Mouse (Mus musculus): ENCODE measurements at regions not wholly inside any gene's neighbourhood (a gene's known extent, or its start where the extent isn't known, plus 50 kb on each side); places are given as distances from the start of the nearest gene placed in this dataset.

DNA sequence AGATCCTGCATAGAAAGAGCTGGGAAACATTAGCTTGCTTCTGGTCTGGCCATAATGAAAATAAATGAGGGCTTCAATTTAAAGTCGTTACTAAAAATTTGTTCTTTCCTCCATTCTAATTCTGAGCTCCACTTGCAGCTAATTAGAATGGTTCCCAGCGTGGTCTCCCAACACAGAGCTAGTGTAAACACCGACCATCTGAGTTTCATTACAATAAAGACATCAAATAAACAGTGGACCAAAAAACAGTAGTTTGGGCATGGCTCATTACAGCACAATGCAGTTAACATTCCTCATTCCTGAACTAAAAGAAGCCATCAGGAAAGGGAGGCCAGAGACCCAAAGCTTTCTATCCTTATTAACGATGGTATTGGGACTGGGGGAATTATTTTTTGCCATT is 369.6 kb upstream of the Sox9 start:
- DNase-seq (ENCODE audit: low read depth, low spot score), result no peak

DNA sequence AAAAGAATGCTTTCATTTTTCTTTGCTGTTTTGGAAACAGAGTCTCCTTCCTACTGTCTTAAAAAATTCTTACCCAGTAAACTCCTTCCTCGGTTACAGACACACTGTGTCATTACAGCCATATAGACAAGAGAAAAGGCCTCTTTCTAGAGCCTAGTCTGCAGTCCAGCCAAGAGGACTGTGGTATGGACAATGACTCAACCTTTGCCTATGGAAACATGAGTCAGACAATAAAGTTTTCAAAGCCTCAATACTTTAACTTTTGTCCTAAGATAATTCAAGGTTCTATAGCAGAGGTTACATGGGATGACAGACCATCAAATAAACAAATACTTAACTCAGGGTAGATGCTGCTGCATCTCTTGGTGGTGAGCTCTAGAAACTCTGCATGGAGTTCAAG is 339.4 kb upstream of the Sox9 start:
- no peak for DNase-seq (ENCODE audit: low read depth, low spot score)

DNA sequence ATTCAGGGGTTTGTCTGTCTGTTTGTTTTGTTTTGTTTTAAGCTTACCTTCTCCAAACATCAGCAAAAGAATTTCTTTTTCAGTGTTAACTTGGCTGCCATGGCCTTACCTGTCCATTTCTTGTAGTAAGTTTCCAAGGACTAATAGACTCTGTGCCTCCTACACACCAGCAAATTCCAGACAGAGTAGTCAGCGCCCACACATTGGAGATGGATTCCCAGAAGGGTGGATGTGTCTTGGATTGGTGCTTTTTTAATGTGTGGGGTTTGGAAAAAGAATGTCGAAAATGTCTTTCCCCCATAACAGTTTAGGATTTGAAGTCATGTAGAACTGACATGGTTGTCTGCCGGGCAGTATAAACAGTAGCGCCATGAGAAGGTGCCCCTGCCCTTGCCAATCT is 338.1 kb upstream of the Sox9 start:
- no peak for DNase-seq (ENCODE audit: low read depth, low spot score)

DNA sequence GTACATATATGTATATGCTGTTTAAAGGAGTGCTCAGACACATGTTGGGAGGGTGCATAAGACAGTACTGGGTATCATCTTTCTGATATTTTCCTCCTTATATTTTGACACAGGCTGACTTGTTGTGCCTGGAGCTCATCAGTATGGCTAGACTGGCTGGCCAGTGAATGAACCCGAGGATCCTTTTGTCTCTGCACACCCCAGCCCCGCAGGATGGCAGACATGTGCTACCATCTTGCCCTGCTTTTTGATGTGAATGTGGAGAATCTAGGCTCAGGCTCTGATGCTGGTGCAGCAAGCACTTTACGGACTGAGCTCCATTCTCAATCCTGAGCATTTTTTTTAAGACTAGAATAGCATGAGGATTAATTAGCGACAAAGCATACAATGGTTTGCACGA is 332.4 kb upstream of the Sox9 start:
- DNase-seq (ENCODE audit: low read depth, low spot score), result no peak

DNA sequence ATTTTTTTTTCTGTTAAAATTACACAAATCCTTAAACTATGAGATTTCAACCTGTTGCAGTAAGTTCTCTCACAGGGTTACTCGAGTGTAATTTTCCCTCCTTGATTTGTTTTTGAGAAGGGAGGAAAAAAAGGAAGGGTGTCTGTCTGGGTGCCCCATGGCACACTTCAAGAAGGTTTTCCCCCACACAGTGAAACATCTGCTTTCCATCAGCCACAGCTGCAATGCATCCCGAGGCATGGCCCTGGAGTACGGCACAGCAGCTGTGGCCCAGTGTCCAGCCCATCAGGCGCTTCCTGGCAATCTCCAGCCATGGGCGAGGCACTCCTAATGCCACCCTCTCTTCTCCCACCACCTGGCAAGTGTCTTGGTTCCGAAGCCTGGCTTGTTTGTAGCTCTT is 331.8 kb upstream of the Sox9 start:
- DNase-seq (ENCODE audit: low read depth, low spot score), result no peak

DNA sequence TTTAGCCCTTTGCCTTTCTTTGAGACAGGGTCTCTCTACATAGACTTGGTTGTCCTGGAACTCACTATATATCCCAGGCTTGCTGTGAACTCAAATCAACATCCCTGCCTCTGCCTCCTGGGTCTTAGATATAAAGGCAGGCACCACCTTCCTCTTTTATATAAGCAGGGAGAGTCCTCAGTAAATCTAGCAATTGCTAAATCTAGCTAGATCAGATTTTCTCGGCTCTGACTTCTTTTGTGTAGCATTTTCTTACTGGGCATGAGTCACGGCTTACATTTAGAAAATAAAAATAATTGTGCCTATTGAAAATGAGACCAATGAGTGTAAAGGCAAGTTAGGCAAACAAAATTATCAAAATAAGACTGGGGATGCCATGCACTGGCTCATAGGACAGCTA is 323.9 kb upstream of the Sox9 start:
- no peak for DNase-seq (ENCODE audit: low read depth, low spot score)

DNA sequence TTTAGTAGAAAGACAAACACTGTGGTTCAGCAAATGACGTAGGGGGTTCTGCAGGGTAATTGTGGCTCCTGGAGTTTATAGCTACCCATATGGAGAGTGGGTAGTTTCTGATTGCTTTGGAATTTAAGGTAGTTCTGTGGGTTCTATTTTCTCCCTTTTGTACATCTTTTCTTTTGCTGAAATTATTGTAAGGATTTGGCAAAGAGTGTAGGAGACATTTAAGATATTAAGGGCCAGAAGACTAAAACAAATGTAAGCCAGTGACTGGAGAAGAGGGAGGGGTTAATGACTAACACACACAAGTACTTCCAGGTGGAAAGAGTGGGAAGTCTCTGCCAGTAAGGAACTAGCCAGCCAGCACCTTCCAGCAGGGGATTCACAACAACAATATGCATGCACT is 318.9 kb upstream of the Sox9 start:
- DNase-seq (ENCODE audit: low read depth, low spot score), result no peak

DNA sequence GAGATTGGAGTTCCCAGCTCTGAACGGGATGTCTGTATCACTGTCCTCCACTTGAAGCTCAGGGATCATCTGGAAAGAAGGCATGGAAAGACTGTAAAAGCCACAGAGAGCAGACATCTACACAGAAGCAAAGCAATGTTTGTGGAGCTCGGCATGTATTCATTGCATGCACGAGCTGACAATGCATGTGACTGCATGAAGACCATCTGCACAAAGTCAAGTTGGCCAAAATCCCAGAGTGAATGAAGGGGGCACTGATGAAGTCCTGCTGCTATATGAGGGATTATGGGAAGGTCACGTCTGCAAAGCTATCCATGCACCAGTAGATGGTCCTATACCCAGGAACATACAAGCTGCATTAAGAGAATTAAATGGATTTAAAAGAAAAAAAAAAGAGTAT is 317.6 kb upstream of the Sox9 start:
- no peak for DNase-seq (ENCODE audit: low read depth, low spot score)

DNA sequence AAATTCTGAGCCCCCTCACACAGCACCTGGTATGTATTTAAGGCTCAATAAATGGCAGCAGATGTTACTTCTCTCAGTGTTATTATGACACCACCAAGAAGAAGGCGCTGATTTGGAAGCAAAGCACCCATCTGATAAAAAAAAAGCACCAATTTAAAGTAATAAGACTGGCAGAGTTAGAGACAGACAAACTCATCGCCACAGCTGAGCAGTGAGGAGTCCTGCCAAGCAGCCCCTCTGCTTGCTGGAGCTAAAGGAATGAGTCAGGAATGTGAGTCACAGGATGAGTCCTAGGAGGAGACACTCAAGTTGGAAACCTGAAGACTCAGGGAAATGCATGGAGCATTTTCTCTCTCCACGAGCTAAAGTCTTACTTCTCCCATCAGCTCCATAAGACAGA is 311.7 kb upstream of the Sox9 start:
- DNase-seq (ENCODE audit: low read depth, low spot score), result no peak

DNA sequence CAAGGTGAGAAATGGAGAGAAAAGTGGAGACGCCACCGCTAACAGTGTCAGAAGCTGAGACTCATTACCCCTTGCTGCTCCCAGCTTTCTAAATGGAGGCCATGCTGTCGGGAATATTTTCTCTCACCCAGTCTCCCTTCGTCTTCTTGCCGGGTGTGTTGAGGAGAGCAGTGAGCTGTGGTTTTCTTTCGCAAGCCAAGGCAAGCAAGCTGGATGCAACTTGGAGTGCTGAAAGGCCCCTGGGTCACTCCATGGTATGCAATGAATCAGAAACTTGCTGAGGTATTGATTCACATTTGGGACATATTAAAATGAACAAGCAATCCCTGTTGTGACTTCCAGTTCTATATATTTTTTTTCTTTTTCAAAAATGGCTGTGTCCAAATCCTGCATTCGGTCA is 308.8 kb upstream of the Sox9 start:
- no peak for DNase-seq (ENCODE audit: low read depth, low spot score)

DNA sequence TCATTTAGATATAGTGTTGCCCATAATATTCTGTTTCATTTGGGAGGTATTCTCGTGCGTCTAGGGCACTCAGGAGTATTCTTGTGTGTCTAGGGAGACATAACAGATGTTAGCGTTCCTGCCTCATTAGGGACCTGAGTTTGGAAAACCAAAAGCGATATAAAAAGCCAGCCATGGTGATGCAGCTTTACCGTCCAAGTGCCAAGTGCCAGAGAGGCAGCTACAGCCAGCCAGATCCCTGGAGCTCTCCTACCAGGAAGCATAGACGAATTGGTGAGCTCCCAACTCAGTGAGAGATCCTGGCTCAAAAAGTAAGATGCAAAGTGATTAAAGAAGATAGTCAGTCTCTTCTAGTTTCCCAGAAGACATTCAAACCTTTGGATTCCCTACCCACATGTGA is 308.3 kb upstream of the Sox9 start:
- DNase-seq (ENCODE audit: low read depth, low spot score), result no peak

DNA sequence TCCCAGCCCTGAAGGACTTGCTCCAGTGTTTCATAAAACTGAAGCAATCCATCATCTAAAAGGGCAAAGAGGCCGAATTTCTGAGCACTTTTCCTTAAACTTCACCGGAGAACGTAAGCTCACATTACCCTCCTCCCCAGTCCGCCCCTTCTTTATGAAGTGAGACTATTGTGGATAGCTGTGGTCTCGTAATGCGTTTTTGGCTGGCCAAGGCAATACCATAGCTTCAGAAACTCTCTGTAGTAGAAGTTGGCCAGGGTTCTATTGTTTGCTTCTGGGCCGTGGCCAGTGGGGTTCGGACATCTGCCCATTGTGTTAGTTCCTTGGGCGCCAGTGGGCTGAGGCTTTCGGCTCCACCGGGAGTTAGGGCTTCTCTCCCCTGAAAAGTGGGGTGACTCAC is 301.7 kb upstream of the Sox9 start:
- DNase-seq (ENCODE audit: low read depth, low spot score), result no peak

DNA sequence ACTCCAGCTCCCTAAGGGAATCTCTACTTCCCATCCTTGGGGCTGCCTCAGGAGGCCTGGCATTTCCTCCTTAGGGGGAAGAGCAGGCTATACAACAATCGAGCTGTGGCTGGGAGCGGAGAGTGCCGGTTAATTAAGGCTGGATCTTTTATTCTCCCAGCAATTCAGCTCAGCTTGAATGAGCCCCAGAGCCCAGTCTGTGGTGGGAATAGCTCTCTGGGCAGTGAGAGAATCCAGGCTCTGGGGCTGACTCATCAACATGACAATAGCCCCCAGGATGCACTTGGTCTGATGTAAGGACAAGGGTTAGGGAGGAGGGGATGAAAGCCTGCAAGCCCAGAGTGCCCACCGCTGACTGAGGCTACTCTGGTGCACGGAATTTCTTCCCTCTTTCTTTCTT is 280.2 kb upstream of the Sox9 start:
- peak; percentile 55 for DNase-seq (ENCODE audit: low read depth, low spot score)

DNA sequence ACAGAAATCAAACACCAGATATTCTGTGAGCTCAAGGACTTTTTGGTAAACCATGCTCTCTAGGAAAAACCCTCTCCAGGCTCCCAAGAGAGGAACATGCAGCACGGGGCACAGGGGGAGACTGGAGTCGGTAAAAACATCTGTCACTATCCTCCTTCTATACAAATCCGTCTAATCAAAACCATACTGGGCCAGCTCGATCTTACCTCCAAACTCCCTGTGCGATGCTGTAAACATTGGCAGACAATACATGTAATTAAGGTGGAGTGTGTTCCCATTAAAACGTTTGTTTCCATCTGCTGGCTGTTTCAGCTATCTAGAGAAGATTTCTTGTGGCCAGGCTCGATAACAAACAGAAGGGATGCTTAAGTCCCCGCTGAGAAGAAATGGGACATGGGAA is 262.9 kb upstream of the Sox9 start:
- no peak for DNase-seq (ENCODE audit: low read depth, low spot score)

DNA sequence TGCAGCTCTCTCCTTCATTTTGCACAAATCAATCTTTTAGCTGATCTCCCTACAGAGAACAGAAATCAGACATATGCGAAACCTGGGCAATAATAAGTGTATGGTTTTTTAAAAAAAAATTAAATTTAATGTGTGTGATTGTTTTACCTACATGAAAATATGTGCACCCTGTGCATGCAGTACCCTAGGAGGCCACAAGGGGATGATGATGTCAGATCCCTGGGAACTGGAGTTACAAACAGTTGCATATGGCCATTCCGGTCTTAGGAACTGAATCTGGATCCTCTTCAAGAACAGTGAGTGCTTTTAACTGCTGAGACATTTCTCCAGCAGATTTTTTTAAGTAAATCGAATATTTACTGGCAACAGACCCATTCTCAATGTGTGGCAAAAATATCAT is 257.0 kb upstream of the Sox9 start:
- DNase-seq (ENCODE audit: low read depth, low spot score), result no peak

DNA sequence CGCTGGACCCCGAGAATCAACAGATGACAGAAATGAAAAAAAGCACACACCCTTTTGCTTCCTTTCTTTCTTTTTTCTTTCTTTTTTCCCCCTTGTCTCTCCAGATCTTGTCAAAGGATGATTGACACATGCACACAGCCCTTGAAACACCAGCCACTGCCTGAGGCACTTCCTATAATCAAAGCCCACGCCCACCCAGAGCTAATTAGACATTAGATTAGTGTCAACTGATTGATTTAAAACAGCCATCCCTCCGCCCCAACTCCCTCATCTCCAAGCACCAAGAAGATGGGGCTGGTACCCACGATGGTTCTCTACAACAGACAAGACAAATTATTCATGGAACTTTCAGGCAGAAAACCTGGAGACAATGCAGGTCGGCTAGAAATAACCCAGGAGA is 239.5 kb upstream of the Sox9 start:
- DNase-seq (ENCODE audit: low read depth, low spot score), result no peak

DNA sequence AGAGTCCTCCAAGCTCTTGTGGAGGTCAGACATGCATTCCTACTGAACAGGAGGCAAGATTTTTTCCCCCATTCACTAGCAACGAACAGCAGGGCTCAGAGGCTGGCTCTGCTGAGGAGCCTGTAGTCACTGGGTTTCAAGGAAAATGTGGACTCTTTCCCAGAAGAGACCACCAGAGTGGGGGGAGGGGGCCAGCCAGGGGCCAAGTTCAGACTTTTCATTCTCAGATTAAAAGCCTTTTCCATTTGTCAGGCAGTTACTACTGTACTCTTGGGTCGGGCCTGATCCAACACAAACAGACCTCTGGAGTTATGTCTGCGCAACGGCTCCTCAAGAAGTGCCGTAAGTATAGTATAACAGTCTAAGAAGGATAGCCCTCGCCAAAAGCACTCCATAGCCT is 238.6 kb upstream of the Sox9 start:
- DNase-seq (ENCODE audit: low read depth, low spot score), result no peak

DNA sequence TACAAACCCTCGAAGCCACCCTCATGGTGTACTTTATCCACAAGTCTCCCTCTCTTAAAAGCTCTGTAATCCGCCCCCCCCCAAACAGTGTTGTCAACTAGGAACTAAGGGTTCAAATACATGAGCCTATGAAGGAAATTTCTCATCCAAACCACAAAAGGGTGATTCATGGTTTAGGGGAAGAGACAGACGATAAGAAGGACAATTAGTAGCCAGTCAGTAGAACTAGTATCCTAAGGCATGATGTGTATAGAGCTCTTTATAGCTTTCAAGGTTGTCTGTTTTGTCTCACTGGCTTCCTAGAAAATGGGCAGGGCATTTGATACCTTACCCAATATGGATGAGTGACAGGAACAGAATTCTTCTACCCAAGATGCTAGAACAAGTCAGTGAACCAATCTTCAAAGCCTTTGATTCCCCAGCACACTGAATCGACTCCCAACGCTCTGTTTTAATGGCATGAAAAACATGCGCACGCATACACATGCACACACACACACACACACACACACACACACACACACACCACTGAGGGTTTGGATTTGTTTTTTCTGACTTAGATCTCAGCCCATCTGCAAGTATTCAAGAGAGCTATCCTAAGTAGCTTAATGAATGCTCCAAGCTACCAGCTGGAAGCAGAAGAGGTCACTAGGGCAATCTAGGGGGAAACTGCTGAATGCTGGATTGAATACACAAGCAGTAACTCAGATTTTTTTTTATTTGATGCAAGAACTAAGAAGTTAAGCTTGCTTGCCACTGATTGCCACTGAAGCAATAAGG is 236.6 kb upstream of the Sox9 start:
- DNase-seq (ENCODE audit: low read depth, low spot score), result no peak

DNA sequence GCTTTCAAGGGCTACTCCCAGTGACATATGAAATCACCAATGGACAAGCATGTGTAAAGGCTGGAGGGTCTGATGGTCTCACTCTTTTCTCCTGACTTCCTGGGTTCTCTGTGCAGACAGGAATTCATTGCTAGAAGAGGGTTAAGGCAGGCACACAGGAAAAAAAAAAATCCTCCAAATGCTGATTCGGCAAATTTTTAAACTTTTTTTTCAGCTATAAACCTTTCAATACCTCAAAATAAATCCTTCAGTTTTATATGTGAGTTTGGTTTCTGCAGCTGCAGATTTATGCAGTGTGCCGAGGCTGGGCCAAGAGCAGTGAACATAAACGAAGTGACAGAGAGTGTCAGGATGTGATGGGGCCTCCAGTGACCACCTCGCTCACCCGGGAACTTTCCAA is 235.9 kb upstream of the Sox9 start:
- no peak for DNase-seq (ENCODE audit: low read depth, low spot score)

DNA sequence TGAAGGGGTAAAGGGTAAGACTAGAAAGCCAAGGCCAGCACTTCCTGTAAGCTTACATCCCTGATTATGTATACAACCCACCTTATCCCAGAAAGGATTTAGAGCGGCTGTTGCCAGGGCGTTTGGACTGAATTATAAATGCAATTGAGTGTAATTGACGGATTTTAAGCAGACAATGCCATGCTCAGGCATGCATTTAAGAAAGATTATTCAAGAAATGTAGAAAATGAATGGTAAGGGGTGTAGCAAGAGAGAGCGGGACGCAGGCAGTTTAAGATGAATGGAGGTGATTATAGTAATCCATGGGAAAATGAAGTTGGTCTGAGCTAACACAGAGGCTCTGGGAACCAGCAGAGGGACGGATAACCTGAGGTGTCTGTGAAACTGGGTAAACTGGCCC is 229.2 kb upstream of the Sox9 start:
- DNase-seq (ENCODE audit: low read depth, low spot score), result no peak

DNA sequence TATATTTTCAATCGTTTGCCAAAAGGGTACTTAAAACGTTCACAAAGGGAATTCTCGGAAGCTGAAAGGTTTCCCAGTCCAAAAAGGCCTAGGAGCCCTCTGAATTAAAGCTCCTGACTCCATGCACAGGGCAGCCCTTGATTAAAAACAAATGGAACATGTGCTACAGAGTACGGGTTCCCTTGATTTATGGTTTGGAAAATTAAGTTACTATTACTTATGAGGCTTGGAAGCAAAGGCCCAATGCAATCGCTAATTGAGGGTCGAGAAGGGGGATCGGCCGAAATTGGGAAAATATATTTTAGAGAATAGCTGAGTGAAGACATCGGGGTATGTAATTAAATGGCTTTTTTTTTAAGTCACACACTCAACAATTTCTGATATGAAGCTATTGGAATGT is 219.0 kb upstream of the Sox9 start:
- DNase-seq (ENCODE audit: low read depth, low spot score), result no peak

DNA sequence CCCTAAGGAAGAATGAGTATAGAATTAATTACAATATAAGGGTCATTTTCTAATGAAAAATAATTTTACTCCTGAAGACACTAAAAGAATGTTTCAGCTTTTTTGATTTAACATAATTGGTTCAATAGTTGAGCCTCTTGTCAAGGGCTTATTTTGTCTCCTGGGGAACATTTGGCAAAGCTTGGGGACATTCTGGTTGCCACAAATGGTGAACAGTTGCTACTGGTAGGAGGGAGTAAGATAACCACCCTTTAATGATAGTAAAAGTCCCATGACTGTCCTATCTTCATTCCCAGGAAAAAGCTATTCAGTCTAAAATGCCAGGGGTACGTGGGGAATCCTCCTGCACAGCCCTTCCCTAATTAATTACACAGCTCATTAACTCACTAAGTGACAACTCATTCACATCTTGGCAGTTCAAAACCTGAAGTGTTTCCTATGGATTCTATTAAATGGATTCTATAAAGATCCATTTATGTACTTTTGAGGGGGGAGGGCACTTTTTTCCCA is 217.3 kb upstream of the Sox9 start:
- no peak for DNase-seq (ENCODE audit: low read depth, low spot score)

DNA sequence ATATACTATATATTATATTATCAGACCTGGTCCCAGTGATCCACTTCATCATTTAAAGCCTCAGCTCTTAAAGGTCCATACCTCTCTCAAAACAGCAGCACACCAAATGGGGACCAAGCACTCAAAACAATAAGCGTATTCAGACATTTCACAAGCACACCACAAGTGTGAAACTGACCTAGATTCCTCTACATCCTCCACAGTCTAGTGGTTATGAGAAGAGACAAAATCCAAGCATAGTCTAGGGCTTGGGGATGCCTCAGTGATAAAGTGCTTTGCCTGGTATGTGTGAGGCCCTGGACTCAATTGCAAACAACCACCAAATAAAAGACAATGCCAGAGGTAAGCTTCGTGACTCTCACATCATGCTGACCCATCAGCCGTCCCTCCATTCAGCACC is 216.0 kb upstream of the Sox9 start:
- no peak for DNase-seq (ENCODE audit: low read depth, low spot score)

DNA sequence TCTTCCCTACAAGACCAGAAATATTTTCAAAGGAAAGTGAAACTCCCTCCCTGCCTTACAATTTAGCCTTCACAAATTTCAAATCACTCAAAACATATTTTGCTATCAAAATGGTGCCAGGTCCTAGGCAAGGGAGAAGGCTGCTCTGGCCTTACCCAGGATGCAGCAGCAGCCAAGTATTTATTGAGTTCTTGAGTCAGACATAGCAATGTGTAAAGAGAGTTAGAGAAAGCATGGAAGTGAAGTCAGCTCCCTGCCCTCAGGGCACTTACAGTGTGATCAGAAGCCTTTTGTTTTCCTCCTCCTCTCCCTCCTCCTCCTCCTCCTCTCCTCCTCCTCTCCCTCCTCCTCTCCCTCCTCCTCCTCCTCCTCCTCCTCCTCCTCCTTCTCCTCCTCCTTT is 194.6 kb upstream of the Sox9 start:
- no peak for DNase-seq (ENCODE audit: low read depth, low spot score)

Measured in brain, embryonic 18.5 days (tissue).